Mouse (Mus musculus) hindlimb bud, embryonic 11.5 days (tissue): ENCODE results near the gene Cadm2.

Source experiments
- DNase-seq: peaks from one replicate; pipeline ENCODE4 v3.0.0-alpha.2; 2012; ENCODE audit warnings: low read depth, low spot score; ENCODE audit errors: extremely low spot score

The Cadm2 gene

DNA sequence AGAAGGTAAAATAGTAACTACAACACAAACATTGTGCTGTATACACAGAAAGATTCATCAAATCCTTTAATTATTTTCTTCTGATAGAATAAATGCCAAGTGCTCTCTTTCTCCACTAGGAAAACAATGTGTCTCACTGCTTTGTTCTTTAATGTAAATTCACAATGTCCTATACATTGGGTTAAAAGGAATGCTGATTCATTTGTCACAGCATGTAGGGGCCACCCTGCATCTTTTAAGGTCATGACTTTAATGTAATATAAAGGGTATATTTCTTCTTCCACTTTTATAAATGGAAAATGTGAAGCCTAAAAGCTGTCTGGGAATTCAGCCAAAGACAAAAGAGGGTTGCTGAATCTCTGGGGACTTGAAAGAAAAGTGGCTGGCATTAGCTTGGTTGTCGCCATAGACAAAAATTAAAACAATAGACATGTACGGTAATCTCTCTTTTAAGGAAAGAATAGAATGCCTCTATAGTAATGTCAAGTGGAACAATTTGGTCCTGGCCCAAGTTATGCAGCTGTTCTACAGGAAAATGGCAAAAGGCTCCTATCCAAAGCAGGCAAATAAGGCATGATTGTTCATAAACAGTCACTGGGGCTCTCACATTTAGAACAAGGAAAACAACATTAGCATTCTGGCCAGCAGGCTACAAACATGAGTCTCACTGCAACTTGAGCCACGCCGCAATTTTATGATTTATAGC is 851.9 kb downstream of the Cadm2 start:
- DNase-seq = no peak

DNA sequence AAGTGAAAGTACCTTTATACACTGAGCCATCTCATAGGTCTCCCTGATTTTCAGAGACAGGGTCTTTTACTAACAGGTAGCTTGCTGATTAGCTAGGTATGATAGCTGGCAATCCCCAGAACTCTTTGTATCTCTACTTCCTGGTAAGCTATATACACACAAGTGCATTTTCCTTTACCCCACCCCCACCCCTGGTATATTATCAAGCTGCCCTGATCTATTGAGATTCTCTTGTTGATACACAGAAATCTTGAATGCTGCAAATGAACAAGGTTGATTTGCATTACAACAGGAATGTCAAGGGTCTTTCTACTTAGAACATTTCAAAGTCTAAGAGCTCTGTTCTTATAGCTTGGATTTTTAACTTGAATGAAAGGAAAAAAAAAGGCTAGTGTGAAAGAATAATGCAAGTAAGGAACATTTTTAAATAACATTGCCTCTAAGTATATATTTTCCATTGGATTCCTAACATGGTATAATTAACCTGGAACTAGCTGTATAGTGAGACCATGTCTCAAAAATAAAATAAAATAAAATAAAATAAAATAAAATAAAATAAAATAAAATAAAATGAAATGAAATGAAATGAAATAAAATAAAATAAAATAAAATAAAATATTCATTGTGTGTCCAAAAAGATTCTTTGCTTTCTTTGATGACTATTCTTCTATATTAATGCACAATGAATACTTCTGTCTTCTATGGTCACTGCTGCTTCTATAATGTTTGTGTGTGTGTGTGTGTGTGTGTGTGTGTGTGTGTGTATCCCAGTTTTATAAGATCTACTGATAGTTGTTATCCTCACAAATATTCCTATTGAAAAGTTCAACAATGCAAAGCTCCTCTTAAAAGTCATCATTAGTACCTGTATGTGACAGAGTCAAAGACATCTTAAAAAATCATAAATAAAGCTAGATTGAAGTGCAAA is 858.9 kb downstream of the Cadm2 start:
- no peak for DNase-seq

DNA sequence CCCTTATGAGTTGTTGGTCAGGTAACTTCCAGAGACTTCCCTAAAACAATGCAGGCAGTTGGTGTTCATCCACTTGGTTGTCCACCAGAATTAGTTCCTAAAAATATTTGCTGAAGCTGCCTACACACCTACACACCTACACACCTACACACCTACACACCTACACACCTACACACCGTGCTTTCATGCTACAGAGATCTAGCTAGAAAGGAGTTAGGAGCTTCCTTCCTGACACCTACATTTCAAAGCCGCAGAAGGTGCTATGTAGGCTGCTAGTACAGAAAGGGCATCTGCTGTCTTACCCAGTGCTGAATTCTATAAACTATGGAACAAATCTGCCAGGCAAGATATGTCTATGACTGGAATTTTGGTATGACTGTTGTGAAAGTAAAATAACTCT is 872.2 kb downstream of the Cadm2 start:
- no peak for DNase-seq

DNA sequence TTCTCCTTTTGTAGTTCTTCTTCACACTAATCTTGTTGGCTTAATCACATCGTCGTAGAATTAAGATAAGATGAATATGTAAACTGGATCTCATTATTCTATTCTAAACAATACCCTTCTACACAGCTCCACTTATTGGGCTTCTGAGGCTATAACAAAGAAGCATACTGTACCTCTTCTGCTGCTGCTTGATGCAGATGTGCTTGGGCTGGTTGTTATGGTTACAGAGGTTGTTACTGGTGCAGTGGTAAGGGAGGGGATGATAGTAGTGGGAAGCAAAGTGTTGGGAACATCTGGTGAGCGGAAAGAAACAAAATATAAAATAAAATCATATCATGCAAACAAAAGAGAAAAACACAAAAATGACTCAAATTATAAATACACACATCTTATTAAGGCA is 889.5 kb downstream of the Cadm2 start:
- DNase-seq = no peak

DNA sequence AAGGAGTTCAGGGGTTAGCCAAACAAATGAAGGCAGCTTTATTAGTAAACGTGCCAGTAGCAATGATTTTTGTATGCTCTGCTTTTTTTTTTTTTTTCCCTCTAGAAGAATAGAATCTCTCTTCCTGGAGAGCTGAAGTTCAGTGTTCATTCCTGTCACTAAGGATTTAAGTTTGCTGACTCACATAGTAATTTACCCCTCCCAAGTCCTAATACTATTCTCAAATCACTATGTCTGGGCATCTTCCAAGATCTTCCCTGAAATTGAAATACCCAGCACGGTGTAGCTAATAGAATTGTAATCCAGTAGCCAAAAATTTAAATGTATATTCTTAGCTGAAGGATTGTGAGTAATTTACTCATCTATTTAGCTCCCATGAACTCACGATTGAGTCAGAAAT is 914.2 kb downstream of the Cadm2 start:
- no peak for DNase-seq

DNA sequence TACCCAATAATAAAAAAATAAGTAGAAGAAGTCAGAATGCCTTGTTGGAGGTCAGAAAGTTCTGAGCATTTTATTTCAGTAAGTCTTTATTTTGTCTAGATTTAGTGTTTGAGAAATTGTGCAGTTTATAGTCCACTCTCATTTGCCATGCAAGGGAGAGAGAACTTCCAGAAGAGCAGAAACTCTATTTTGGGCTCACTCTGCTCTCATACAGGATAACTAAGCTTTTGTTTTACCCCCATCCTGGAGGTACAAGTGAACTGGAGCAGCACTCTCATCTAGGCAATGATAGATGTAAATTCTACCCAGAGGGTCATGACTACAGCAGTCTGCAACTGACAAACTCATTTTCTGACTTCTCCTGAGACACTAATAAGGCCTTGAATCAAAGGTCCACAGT is 925.9 kb downstream of the Cadm2 start:
- no peak for DNase-seq

- DNase-seq = no peak
Observed at GRCm38 (mm10) chr16:66677241-66677640, 943.5 kb downstream of the Cadm2 start.

DNA sequence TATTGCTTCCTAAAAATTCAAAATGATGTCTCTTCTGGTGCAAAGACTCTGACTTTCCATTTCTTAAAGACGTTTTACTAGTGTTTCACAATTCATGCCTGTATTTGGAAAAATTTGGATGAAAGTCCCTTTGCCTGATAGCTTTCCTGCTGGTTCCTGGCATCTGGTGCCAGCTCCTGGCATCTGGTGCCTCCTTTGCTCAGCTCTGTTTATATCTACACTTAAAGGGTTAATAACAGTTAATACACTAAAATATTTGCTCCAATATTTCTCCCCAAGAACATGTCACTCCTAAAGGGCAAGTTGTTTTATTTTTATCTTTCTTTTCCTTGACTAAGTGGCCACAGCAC is 969.7 kb downstream of the Cadm2 start:
- no peak for DNase-seq

DNA sequence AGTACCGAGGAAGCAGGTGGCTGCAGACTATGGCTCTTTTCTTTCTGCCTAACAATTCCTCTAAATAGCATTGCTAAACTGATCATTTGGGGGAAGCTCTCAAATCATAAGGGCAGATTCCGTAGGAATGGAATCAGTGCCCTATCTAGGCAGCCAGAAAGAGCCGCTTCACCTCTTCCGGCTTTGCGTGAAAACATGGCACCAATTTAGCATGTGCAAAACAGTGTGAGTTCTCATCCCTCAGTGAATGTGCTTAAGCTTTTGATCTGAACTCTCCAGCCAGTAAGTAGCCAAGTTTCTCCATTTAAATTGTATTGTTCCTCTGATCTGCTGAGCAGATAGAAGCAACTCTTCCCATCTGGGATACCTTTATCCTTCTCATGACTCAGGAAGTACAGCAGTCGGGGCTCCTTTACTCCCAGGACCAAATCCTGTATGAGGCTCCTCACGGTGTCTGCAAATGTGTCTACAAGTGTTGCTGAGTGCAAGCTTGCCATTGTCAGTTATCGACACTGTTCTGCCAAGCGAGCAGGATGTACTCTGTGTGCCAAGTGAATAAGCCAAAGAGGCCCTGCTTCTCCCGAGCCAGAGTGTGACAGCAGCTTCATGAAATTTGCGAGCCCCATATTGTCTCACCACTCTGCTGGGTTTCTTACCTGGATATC is 970.2 kb downstream of the Cadm2 start:
- DNase-seq = no peak

DNA sequence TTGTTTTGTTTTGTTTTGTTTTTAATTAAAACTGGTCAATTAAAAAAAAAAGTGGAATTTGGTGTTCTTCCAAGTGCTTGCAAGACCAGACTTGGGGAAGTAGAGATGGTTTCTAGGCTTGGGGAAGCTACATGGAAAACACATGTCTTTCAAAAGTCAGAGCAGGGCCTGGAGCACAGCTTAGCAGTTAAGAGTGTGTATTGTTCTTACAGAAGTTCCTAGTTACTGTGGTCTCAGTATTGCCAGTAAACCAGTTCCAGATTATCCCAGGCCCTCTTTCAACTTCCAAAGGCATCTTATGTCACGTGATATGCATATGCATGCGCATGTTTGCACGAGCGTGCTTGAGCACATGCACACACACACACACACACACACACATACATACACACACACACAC is 972.9 kb downstream of the Cadm2 start:
- DNase-seq = no peak

DNA sequence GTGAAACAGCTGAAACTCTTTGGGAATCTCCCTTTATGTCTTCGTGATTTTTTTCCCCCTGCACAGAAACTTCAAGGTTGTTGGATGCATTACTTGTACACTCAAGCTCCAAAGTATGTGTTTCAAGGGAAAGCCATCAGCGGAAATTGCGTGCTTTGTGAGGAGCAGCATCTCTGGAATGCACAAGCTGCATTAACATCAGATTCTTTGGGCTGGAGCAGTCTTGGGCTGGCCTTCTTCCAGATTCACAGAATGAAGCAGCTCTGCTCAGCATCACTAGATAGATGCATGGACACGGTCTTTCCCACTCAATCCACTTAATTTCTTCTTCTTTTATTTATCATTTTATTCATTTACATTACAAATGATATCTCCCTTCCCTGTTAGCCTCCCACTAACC is 977.1 kb downstream of the Cadm2 start:
- no peak for DNase-seq

DNA sequence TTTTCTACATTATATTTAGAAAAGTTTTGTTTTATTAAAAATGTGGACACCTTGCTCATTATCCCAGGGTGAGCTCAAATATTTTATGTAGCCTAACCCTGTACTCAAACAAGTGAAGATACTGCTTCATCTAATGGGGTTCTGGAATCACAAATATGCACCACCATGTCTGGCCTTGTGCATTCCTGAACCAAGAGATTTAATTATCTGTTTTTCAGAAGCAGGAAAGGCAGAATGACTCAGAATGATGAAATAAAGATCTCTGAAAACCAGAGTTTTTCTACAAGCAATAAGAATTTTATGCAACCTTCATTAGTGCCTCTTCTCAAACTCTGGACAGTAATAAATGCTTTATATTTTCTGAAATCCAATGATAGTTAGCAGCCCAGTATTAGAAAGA is 993.2 kb downstream of the Cadm2 start:
- DNase-seq = no peak

GRCm38 (mm10) chr16:66622423-66622822 is 998.3 kb downstream of the Cadm2 start:
- no peak for DNase-seq

GRCm38 (mm10) chr16:66612624-66613023 is 1008.1 kb downstream of the Cadm2 start:
- no peak for DNase-seq
